Mouse (Mus musculus) cerebellum, postnatal 4 days (tissue): Measurements from ENCODE around the gene Smim6.

ENCODE experiments used
- DNase-seq, 2 experiments: peaks; one replicate each; pipeline ENCODE4 v3.0.0; 2022; ENCODE audit warnings: low spot score in 2 of 2, mixed read lengths in 1 of 2

The Smim6 gene

DNA sequence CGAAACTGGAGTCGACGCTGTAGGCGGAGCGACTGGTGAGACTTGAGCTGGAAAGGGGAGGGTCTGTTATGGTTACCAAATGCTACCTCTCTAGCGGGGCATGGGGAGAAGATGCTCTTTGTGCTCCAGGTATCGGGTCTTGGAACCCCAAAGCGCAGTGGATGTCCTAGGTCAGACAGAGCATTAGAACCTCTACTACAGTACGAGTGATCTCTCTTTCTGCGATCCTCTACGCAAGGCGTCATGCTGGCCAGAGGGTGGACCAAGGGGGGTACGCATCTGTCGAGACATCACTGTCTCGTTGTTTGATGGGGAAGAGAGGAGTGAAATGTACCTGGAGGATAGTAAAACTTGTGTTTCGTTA, 21.9 kb downstream of the Smim6 start:
- DNase-seq: no peak

DNA sequence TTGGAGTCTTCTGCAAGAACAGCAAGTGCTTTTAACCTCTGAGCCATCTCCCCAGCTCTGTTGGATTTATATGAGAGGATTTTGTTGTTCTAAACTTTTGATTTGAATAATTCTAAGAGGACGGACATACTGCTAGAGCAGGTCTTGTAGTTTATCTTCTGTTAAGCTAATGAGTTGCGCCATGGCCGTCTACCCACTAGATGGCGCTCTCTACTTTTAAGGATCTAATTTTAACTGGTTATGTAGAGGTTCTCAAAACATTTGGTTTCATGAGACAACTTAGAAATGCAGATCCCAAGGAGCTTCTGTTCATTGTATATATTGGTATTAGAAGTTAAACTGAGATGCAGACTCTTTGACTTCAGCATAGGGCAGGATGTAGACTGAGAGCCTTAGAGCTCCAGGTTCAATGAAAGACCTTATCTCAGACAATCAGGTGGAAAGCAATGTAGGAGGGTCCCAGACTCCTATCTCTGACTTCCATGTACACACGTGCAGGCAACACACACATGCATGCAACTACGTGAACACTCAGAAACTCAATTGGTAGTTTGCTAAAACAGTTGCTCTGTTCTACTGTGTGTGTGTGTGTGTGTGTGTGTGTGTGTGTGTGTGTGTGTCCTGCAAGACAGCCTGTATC, 28.0 kb downstream of the Smim6 start:
- peak in 1 of 2 experiments; percentile 70 for DNase-seq

DNA sequence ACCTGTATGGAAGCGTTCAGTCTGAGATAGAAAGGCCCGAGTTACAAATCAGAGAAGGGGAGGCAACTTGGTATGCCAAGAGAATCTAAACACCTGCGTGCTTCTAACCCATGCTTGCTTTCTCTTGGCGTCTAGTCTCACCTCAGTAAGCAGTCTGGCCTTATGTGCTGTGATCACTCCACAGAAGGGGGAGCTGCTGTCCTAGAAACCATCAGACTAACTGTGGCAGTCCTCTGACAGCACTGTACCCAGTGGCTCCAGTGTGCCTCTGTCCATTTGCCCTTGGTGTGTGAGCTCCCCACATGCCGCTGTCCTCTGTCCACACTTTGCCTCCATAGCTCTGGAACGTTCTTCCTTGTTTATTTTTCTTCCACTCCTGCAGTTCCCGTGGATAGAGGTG, 30.2 kb downstream of the Smim6 start:
- no peak for DNase-seq

DNA sequence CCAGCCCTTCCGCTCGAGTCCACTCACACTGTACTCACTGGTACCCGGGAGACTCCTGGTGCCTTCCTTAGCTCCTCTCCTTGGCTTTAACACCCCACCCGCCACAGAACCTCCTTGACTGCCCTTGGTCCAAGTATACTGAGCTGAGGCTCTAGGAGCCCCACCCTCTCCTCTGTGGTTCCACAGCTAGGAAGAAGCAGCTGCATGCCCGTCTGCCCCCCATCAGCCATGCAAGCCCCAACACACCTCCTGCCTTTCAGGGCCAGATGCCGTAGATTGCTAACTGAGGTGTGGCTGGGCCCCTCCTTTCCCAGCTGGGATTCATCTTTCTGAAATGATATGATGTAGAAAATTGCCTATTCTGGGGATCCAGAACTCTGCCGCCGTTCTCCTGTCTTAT, 33.4 kb downstream of the Smim6 start:
- no peak for DNase-seq

DNA sequence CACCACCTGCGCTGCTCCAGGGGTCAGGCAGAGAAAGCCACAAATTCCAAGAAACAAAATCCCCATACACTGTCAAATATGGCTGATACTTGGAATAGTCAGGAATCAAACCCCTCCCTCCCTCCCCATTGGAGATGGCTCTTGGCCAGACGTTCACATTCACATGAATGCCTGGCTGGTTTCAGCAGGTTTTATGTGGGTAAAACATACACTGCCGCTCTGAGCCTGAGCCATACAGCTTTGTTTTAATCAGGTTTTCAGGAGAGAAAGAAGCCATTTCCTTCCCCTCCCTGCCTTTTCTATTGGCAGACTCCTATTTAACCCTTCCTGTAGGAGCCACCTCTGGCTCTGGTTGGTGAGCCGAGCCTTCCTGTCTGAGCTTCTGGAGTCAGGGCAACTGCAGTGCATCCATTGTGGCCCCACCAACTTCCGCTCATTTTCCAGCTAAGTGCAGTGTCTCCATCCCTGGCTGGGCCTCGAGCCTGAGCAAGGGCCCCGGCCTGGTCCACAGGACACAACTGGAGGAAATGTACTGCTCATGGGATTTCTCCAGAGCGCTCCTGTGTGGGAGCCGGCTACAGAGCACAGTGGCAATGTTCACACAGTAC, 34.5 kb downstream of the Smim6 start:
- no peak for DNase-seq

DNA sequence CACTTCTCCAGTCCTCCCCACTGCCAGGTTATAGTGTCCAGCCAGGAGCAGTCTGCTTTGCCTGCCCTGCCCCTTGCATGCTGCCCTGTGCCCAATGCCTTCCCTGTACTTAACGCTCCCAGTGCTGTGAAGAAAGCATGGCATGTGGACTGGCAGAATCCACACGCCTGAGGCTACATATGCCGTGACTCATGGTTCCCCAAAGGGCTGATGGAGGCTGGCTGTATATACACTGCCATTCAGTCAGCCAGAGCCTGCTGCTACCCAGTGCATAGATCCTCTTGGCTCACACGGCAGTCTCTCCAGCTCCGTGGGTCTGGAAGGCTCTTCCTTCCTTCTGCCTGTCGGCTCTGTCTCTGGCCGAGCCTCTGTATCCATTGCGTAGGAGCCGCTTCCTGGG, 36.5 kb downstream of the Smim6 start:
- DNase-seq: no peak

DNA sequence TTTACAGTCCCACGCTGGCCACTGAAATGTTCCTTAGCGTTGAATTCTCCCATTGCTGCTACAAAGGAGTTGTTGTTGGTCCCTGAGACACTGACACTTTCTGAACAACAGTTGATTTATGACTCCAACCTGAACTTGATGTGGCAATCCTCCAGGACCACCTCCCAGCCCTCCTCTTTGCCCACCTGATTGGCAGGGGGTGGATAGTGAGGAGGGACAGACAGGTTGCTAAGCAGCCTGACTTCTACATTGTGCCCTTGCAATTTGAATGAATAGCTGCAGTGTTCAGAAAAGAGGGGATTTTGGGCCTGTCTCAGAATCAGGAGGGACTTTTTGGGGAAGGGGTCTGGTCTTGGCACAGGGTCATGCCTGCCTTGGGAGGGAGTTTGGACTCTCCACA, 38.9 kb downstream of the Smim6 start:
- no peak for DNase-seq

DNA sequence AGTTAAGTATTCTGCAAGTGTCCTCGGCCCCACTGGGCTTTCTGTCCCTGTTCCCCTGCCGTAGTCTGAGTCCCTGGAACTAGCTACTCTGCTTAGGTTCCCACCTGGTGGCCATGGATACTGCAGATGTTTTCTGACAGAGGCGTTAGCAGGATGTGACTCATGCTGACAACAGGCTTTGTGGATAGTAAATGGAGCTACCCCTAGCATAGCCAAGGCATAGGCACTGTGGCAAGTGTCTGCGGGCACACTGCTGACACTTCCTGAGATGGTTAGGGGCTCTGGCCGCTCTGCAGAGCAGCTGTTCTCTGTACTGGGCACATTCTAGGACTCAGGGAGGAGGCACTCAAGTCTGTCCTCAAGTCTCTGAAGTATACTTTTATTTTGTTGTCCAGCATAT, 42.9 kb downstream of the Smim6 start:
- DNase-seq: no peak

DNA sequence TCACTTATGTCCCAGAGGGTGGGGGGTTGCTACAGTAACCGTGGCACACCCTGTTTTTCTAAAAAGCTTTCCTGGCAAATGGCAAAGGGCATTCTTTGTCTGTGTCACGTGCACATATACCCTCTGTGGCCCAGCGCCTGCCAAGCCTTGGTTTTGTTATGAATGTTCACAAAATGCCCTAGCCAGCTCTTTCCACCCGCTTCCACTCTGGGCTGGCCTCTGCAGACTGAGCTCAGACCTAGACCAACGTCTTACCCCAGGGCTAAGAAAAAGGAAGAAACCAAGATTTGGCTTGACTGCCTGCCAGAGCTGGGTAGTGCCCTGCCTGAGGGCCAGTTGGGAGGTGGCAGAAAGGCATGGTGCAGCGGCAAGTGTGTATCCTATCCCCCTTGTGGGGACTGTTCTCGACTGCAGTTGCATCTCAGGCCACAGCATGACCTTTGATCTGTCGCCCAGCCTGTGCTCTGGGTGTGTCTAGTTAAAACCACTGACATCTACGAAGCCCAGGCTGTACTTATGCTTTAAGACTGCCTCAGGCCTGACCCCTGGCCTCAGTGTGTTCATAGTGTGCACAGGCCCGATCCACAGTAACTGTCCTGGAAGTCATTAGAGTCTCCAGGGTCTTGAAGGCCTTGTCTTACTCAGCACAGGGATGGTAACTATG, 43.5 kb downstream of the Smim6 start:
- no peak for DNase-seq

DNA sequence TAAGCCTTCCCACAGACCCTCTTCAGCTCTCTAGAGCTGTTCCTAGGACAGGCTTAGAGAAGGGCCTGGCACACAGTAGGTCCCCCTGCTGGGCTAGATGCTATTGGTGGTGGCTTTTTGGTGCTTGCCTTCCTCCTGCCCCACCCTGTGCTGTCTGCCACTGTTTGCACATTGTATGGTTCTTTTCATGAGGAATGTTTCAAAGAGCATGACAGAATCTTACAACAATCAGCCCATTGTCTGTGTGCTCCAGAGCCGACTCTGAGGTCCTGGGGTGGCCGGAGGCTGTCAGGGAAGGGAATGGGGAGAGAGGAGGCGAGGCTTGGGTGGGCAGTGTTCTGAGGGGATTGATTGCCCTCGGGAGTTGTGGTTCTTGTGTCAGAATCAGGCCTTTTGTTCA, 44.6 kb downstream of the Smim6 start:
- no peak for DNase-seq

DNA sequence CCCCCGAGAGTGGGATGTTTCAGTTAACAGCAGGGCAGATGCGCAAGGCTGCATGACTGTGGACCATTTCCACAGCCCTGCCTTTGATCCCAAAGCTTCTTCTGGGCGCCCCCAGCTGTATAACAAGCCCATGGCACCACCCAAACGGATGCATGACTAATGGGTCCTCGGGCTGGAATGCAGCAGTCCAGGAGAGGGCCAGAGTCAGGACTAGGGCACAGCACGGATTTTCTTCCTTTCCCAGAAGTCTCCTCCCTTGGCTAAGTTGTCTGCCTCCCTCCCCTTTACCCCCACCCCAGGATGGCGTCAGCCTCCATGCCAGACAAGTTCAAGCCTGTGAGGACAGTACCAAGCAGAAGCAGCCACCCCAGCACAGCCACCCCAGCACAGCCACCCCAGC, 46.2 kb downstream of the Smim6 start:
- DNase-seq: no peak

DNA sequence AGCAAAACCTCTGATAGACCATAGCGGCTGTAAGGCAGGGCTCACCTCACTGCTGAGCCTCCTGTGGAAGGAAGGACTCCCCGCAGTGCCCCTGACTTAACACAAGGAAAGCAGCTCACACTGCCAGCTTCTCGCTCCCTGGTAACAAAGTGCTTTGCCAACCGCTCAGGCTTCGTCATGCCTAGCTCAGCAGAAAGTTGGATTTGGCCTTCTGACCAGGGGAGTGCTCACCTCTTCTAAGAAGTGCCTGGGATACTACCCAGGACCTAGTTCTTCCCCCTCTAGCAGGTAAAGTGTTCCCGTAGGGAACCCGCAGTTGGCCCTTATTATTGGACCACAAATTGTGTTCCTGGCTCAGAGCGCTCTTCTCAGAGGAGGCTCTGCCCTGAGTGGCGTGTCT, 47.2 kb downstream of the Smim6 start:
- no peak for DNase-seq

DNA sequence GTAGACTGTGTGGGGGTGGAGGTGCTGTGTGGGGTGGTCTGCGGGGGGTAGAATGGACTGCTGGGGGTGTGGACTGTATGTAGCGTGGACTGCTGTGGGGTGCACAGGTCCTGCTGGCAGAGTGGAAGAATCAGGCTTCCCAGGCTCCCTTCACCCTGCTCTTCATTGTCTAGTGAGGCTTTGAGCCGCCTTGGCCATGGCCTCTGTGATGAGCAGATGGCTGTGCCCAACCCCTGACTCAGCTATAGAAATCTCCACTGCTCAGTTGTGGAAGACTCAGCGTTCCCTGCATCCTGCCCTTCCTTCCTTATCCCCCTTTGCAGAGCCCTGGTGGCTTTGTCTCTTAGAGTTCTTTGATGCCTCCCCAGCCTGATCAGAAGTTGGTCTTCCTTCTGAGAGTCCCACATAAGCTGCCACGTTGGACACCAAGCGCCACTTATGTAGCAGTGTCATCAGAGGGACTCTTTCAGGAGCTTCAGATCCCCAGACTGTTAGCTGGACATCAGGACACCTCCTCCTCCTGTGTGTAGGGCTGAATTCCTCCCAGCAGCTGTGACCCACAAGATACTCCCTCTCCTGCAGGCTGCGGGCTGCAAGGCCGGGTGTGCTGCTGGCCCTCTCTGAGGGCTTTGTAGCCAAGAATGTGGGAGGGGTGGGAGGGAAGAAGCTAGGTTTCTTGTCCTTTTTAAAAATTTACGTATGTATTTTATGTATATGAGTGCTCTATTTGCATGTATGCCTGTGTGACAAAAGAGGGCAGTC, 51.0 kb downstream of the Smim6 start:
- DNase-seq: no peak
